Mouse (Mus musculus): ENCODE measurements at regions not wholly inside any gene's neighbourhood (a gene's known extent, or its start where the extent isn't known, plus 50 kb on each side); places are given as distances from the start of the nearest gene placed in this dataset.

GRCm38 (mm10) chr7:72513446-72513845 is 207.0 kb upstream of the Mctp2 start:
- TF ChIP-seq HCFC1 (IDR thresholded peaks at IDR 0.05; ENCODE audit: low read depth, low read length), result no peak
- TF ChIP-seq CTCF (IDR thresholded peaks at IDR 0.05 in 2 of 3, conservative IDR thresholded peaks at IDR 0.05 in 1 of 3; ENCODE audit: control insufficient read depth in 1 of 3, insufficient read depth in 1 of 3, low read depth in 2 of 3, low read length in 3 of 3, poor library complexity in 1 of 3, severe bottlenecking in 1 of 3), result no peak
- TF ChIP-seq ELF1 (IDR thresholded peaks at IDR 0.05; ENCODE audit: low read depth, low read length), result no peak
- no peak for TF ChIP-seq KAT2A (conservative IDR thresholded peaks at IDR 0.05; ENCODE audit: low read depth, low read length)
- TF ChIP-seq CHD1 (IDR thresholded peaks at IDR 0.05; ENCODE audit: low read depth, low read length), result no peak
- TF ChIP-seq POLR2A (IDR thresholded peaks at IDR 0.05; ENCODE audit: control insufficient read depth in 1 of 2, insufficient read depth in 1 of 2, low read depth in 1 of 2, low read length in 2 of 2, poor library complexity in 1 of 2), result no peak
- no peak for TF ChIP-seq EP300 (IDR thresholded peaks at IDR 0.05; ENCODE audit: low read depth in 1 of 2, low read length in 2 of 2)
- TF ChIP-seq UBTF (IDR thresholded peaks at IDR 0.05; ENCODE audit: borderline replicate concordance, insufficient read depth, low read depth, low read length), result no peak
- no peak for TF ChIP-seq USF1 (IDR thresholded peaks at IDR 0.05; ENCODE audit: low read depth, low read length)
- no peak for TF ChIP-seq MXI1 (IDR thresholded peaks at IDR 0.05; ENCODE audit: low read depth, low read length)
- no peak for TF ChIP-seq RCOR1 (IDR thresholded peaks at IDR 0.05; ENCODE audit: low read depth, low read length)

All from MEL (cell line).